Mouse (Mus musculus) ES-Bruce4 (cell line): ENCODE results near the gene Zfp64. TPM values are rescaled to one million over a fixed set of nuclear protein-coding genes. Genes with fewer than 3 reads are reported as not detected.

ENCODE experiments used
- H3K27ac ChIP-seq: 2 replicates; pipeline ENCODE4 v1.5.1; 2012; ENCODE audit warnings: low read length, inconsistent platforms; ENCODE audit not compliant: insufficient read depth
- H3K27me3 ChIP-seq: 2 replicates; pipeline ENCODE4 v1.6.1; 2012; ENCODE audit warnings: mild to moderate bottlenecking, low read length, inconsistent platforms; ENCODE audit not compliant: control insufficient read depth, poor library complexity, insufficient read depth, severe bottlenecking
- H3K36me3 ChIP-seq: 2 replicates; pipeline ENCODE4 v1.6.1; 2012; ENCODE audit warnings: inconsistent platforms, mild to moderate bottlenecking, low read length, moderate library complexity; ENCODE audit not compliant: control insufficient read depth, poor library complexity, insufficient read depth, severe bottlenecking
- H3K4me1 ChIP-seq: one replicate; pipeline ENCODE4 v1.8.1; 2011; ENCODE audit warnings: low read length; ENCODE audit not compliant: control insufficient read depth, insufficient read depth
- H3K4me3 ChIP-seq: 2 replicates; pipeline ENCODE4 v1.5.1; 2011; ENCODE audit warnings: low read depth, mild to moderate bottlenecking, low read length
- H3K9ac ChIP-seq: 2 replicates; pipeline ENCODE4 v1.6.1; 2012; ENCODE audit warnings: low read depth, mild to moderate bottlenecking, inconsistent platforms; ENCODE audit not compliant: poor library complexity, severe bottlenecking
- H3K9me3 ChIP-seq: replicated peaks from 2 replicates; pipeline ENCODE4 v1.6.1; 2012; ENCODE audit warnings: mild to moderate bottlenecking, low read length, inconsistent platforms; ENCODE audit not compliant: control insufficient read depth, poor library complexity, insufficient read depth, severe bottlenecking
- CTCF ChIP-seq: IDR thresholded peaks from one replicate; pipeline ENCODE4 v1.8.1; 2011; ENCODE audit warnings: low read depth, low read length
- EP300 ChIP-seq: IDR thresholded peaks from 2 replicates; pipeline ENCODE4 v1.6.1; 2011; ENCODE audit warnings: low read depth, low read length; ENCODE audit not compliant: insufficient read depth
- POLR2A ChIP-seq: IDR thresholded peaks from one replicate; pipeline ENCODE4 v1.8.1; 2011; ENCODE audit warnings: low read length; ENCODE audit not compliant: insufficient read depth
- polyA plus RNA-seq: library from polyadenylated mRNA; stranded (reverse); fragments of >200 nt; gene quantifications from 2 replicates; pipeline ENCODE4 v1.2.4, GENCODE M21; 2011; ENCODE audit warnings: low read depth; ENCODE audit not compliant: missing spikeins, insufficient read depth, insufficient read length

Gene Zfp64
- polyA plus RNA-seq, 1 experiment = 35.9 TPM

- H3K4me3 ChIP-seq = peak overlapping the region; percentile 46
- H3K27me3 ChIP-seq = no peaks in the 10 kb centered on the region
- no peaks in the 10 kb centered on the region for H3K4me1 ChIP-seq
- TF ChIP-seq CTCF (no peak), EP300 (no peak), POLR2A (no peak)
- H3K9ac ChIP-seq = peak overlapping the region; percentile 71
- H3K27ac ChIP-seq = no peak overlapping the region
- no peaks in the 10 kb centered on the region for H3K36me3 ChIP-seq
- H3K9me3 ChIP-seq = no peaks in the 10 kb centered on the region
These were observed 83.4 kb downstream of the Zfp64 start for GRCm38 (mm10) chr2:168871767-168872511.

DNA sequence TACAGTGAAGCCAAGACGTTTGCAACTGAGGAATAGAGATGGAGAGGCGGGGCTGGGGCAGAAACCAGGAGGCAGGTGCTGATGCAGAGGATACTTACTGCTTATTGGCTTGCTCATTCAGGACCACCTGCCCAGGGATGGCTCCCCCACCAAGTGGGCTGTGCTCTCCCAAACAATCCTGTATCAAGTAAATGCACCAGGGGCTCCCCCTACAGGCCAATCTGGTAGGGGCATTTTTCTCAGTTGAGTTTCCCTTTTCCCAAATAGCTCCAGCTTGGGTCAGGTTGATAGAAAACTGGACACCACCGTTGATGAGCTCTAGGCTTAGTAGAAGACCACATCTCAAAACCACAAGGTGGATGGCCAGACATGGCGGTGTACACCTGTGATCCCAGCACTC lies 84.9 kb downstream of the Zfp64 start:
- no peak overlapping the region for H3K4me3 ChIP-seq
- no peaks in the 10 kb centered on the region for H3K36me3 ChIP-seq
- no peaks in the 10 kb centered on the region for H3K4me1 ChIP-seq
- H3K9ac ChIP-seq = no peak overlapping the region
- H3K27ac ChIP-seq = no peak overlapping the region
- no peaks in the 10 kb centered on the region for H3K27me3 ChIP-seq
- no peaks in the 10 kb centered on the region for H3K9me3 ChIP-seq
- TF ChIP-seq POLR2A (no peak), CTCF (peak; percentile 59)

GRCm38 (mm10) chr2:168866942-168867341 lies 88.4 kb downstream of the Zfp64 start:
- no peak overlapping the region for H3K9ac ChIP-seq
- no peaks in the 10 kb centered on the region for H3K27me3 ChIP-seq
- H3K36me3 ChIP-seq = no peaks in the 10 kb centered on the region
- H3K4me3 ChIP-seq = peak overlapping the region; percentile 30
- no peaks in the 10 kb centered on the region for H3K4me1 ChIP-seq
- no peak for TF ChIP-seq EP300
- no peak for TF ChIP-seq POLR2A
- TF ChIP-seq CTCF = no peak
- H3K9me3 ChIP-seq = no peaks in the 10 kb centered on the region
- H3K27ac ChIP-seq = no peak overlapping the region; the same call in 1 of the 2 replicates

- Histone ChIP-seq H3K27me3 (no peaks in the 10 kb centered on the region), H3K27ac (no peak overlapping the region; the same call in 1 of the 2 replicates)
These were observed 89.0 kb downstream of the Zfp64 start for GRCm38 (mm10) chr2:168866436-168866835.

GRCm38 (mm10) chr2:168864905-168865304 lies 90.5 kb downstream of the Zfp64 start:
- H3K9me3 ChIP-seq = no peaks in the 10 kb centered on the region
- H3K36me3 ChIP-seq = no peaks in the 10 kb centered on the region
- H3K27me3 ChIP-seq = no peaks in the 10 kb centered on the region
- no peak overlapping the region for H3K9ac ChIP-seq
- no peaks in the 10 kb centered on the region for H3K4me1 ChIP-seq
- no peak for TF ChIP-seq EP300
- TF ChIP-seq CTCF = peak; percentile 74
- no peak for TF ChIP-seq POLR2A
- H3K4me3 ChIP-seq = no peak overlapping the region
- no peak overlapping the region for H3K27ac ChIP-seq

More at GRCm38 (mm10) chr2:168866436-168866835, 89.0 kb downstream of the Zfp64 start:
- no peaks in the 10 kb centered on the region for H3K4me1 ChIP-seq
- H3K36me3 ChIP-seq = no peaks in the 10 kb centered on the region
- TF ChIP-seq EP300 (no peak), CTCF (no peak), POLR2A (no peak)
- H3K4me3 ChIP-seq = peak overlapping the region; percentile 30
- no peaks in the 10 kb centered on the region for H3K9me3 ChIP-seq
- no peak overlapping the region for H3K9ac ChIP-seq

DNA sequence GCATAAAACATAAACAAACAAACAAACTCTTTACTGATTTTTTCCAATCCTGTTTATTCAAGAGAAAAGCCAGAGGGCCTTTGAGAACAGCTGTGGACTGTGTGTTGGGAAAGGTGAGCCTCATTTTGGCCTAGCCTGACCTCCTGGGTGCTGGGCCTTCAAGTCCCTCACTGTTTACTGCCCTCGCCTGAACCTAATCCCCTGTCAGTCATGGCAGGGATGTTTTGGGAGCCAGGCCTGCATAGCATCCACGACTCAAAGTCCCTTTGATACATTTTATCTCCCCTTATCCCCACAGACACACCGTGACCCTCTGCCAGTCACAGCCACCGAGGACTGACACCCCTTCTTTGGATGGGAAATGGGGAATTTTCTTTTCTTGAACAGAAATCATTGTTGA lies 92.7 kb downstream of the Zfp64 start:
- Histone ChIP-seq H3K9ac (no peak overlapping the region), H3K9me3 (no peaks in the 10 kb centered on the region), H3K4me1 (no peaks in the 10 kb centered on the region), H3K27me3 (no peaks in the 10 kb centered on the region), H3K36me3 (no peaks in the 10 kb centered on the region), H3K4me3 (no peak overlapping the region), H3K27ac (no peak overlapping the region)
- TF ChIP-seq EP300 (no peak), POLR2A (no peak), CTCF (no peak)
